Mouse (Mus musculus) midbrain, embryonic 12.5 days (tissue): Measurements from ENCODE around the gene Nav3. TPM values are rescaled to one million over a fixed set of nuclear protein-coding genes. Genes with fewer than 3 reads are reported as not detected.
"Not testable (repeated sequence)": the region's sequence is repeated elsewhere in the genome, so short reads cannot be mapped to it uniquely, and the experiment has no call there.

Experiments
- ATAC-seq: fragments of 200-750 bp; cut with Nextera tagmentation; 2 replicates; pipeline ENCODE4 v1.8.0; 2017; ENCODE audit warnings: low read depth, moderate TSS enrichment, moderate library complexity; ENCODE audit not compliant: low FRiP score
- H3K27ac ChIP-seq: fragments of 300-500 bp; sonication (generic); replicated peaks from 2 replicates; pipeline ENCODE4 v1.5.1; 2016; ENCODE audit warnings: mild to moderate bottlenecking
- H3K27me3 ChIP-seq: fragments of 300-500 bp; sonication (generic); 2 replicates; pipeline ENCODE4 v1.6.1; 2016; ENCODE audit warnings: mild to moderate bottlenecking
- H3K36me3 ChIP-seq: fragments of 300-500 bp; sonication (generic); 2 replicates; pipeline ENCODE4 v1.6.1; 2016
- H3K4me1 ChIP-seq: fragments of 300-500 bp; sonication (generic); 2 replicates; pipeline ENCODE4 v1.6.1; 2016
- H3K4me2 ChIP-seq: fragments of 300-500 bp; sonication (generic); replicated peaks from 2 replicates; pipeline ENCODE4 v1.6.1; 2016; ENCODE audit warnings: mild to moderate bottlenecking, moderate library complexity
- H3K4me3 ChIP-seq: fragments of 300-500 bp; sonication (generic); 2 replicates; pipeline ENCODE4 v1.5.1; 2016; ENCODE audit warnings: mild to moderate bottlenecking
- H3K9ac ChIP-seq: fragments of 300-500 bp; sonication (generic); replicated peaks from 2 replicates; pipeline ENCODE4 v1.6.1; 2016; ENCODE audit warnings: mild to moderate bottlenecking, moderate library complexity
- H3K9me3 ChIP-seq: fragments of 300-500 bp; sonication (generic); 2 replicates; pipeline ENCODE4 v1.6.1; 2016; ENCODE audit warnings: mild to moderate bottlenecking
- WGBS: fragments of 180-500 bp; shearing (Covaris S2); methylation state at CpG from one replicate; pipeline ENCODE4 v1.1.7; 2016; 5-methylcytosine and 5-hydroxymethylcytosine counted together
- polyA plus RNA-seq: library from polyadenylated mRNA; unstranded; fragments of >200 nt; fragmentation: Nextera tagmentation; extraction: Ambion mirVana; gene quantifications from 2 replicates; pipeline ENCODE4 v1.2.1, GENCODE M21; 2016

Nav3 gene
- polyA plus RNA-seq, 1 experiment from 2014 or later = 16.9 TPM

DNA sequence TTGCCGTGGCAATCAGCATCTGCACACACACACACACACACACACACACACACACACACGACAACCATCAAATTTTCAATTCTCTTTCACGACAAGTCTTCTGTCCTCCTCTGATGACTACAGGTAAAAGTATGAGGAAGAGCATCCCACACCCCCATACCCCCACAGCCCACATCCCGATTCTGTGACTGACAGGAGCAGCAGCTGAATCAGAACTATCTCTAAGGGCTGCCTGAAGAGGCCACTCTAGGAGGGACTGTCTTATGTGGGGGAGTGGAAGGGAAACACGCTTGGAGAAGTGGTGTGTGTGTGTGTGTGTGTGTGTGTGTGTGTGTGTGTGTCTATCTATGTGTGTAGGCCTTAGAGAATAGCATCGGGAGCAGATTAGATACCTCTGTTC, 352.7 kb downstream of the Nav3 start:
- ATAC-seq = no peak
- H3K27me3 ChIP-seq = no peaks in the 10 kb centered on the region
- H3K27ac ChIP-seq = no peak overlapping the region
- no peak overlapping the region for H3K4me3 ChIP-seq
- no peak overlapping the region for H3K4me2 ChIP-seq
- no peaks in the 10 kb centered on the region for H3K9me3 ChIP-seq
- H3K4me1 ChIP-seq = no peaks in the 10 kb centered on the region
- H3K36me3 ChIP-seq = no peaks in the 10 kb centered on the region
- H3K9ac ChIP-seq = no peak overlapping the region
- WGBS = 87% methylated on average over 6 of the region's 6 CpGs

DNA sequence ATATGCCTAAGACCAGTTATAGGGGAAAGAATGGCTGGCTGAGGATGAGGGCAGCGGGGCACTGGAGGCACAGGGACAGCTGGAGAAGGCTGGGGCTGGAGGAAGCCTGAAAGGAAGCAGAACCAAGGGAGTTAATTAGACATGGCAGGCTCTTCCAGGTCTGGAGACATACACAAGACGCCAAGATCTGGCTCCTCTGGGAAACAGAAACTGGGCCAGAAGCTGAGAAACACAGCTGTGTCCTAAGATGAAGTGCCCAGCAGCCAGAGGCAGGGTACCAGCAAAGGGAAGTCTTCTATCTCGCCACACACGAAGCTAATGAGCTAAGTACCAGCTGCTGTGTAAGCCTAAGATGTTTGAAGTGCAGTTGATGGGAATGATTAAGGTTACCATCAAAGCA, 353.8 kb downstream of the Nav3 start:
- Histone ChIP-seq H3K9ac (no peak overlapping the region), H3K4me2 (no peak overlapping the region), H3K9me3 (no peaks in the 10 kb centered on the region), H3K4me3 (no peak overlapping the region), H3K36me3 (no peaks in the 10 kb centered on the region), H3K4me1 (no peaks in the 10 kb centered on the region), H3K27ac (peak overlapping the region; percentile 21; the same call in 1 of the 2 replicates), H3K27me3 (no peaks in the 10 kb centered on the region)
- WGBS = 53% methylated on average over 4 of the region's 4 CpGs
- peak; percentile 72 for ATAC-seq

DNA sequence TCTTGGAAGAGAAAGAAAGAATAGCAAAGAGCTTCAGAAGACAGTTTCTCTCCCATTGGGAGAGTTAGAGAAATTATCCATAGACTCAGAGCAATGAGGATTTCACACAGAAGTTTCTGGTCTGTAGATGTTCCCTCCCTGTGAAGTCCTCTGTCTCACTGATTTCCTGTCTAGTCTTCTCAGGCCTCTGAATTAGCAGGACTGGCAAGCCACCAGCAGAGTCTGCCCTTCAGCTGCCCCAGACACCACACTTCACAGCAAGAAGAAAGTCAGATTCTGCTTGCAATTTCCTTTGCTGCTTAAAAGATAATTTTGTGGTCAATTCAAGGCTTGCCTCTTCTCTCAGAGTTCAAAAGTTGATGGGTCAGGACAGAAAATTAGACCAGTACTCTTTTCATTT, 361.6 kb downstream of the Nav3 start:
- no peaks in the 10 kb centered on the region for H3K27me3 ChIP-seq
- no peaks in the 10 kb centered on the region for H3K4me1 ChIP-seq
- no peak overlapping the region for H3K4me3 ChIP-seq
- no peaks in the 10 kb centered on the region for H3K9me3 ChIP-seq
- H3K9ac ChIP-seq = no peak overlapping the region
- no peak overlapping the region for H3K4me2 ChIP-seq
- ATAC-seq = no peak
- H3K36me3 ChIP-seq = no peaks in the 10 kb centered on the region
- no peak overlapping the region for H3K27ac ChIP-seq

DNA sequence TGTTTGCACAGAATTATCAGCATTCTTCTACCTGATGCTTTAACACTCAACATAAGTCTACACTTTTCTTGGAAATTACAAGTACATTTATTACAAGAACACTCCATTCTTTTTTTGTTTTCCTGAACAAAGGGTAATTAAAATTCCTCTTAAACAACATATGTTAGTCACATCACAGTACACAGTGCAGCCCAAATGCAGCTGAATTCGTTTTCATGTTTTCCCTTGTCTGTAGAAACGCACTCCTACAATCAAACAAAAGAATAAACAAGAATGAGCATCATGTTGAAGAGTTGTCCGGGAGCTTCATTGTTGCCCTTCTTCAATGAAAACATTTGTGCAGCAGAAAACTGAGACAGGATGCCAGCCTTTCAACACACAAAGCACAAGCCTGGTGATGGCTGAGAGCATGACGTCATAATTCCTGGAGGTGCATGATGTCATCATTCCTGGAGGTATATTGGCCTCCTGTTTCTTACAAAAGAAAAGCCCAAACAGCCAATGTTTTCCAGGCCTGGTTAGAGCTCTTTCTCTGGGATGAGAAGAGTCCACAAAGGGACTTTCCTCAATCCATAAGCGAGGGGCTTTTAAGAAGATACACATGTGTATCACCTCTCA, 367.5 kb downstream of the Nav3 start:
- Histone ChIP-seq H3K36me3 (no peaks in the 10 kb centered on the region), H3K9me3 (no peaks in the 10 kb centered on the region), H3K27ac (no peak overlapping the region), H3K27me3 (no peaks in the 10 kb centered on the region), H3K9ac (no peak overlapping the region), H3K4me2 (no peak overlapping the region), H3K4me1 (no peaks in the 10 kb centered on the region), H3K4me3 (no peak overlapping the region)
- no peak for ATAC-seq
- 65% methylated on average over 5 of the region's 5 CpGs for WGBS

DNA sequence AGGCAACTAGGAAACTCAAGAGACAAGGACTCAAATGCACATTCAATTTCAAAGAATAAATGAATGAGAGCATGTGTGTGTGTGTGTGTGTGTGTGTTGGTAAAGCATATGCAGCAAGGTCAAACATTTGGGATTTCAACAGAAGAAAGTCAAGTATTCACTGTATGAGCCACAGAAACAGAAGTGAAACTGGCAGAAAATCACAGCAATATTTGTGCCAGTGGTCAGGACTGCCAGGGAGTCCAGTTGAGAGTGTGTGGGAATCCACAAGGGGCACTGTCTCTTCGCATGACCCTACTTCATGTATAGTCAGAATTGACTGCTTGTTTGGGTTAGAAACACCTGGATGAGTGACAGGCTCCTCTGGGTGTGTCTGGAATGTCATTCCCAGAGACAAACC, 370.1 kb downstream of the Nav3 start:
- no peak overlapping the region for H3K9ac ChIP-seq
- H3K9me3 ChIP-seq = no peaks in the 10 kb centered on the region
- no peaks in the 10 kb centered on the region for H3K4me1 ChIP-seq
- H3K27me3 ChIP-seq = no peaks in the 10 kb centered on the region
- H3K36me3 ChIP-seq = no peaks in the 10 kb centered on the region
- 79% methylated on average over 1 of the region's 1 CpGs for WGBS
- no peak overlapping the region for H3K4me2 ChIP-seq
- H3K4me3 ChIP-seq = no peak overlapping the region
- ATAC-seq = no peak
- no peak overlapping the region for H3K27ac ChIP-seq

DNA sequence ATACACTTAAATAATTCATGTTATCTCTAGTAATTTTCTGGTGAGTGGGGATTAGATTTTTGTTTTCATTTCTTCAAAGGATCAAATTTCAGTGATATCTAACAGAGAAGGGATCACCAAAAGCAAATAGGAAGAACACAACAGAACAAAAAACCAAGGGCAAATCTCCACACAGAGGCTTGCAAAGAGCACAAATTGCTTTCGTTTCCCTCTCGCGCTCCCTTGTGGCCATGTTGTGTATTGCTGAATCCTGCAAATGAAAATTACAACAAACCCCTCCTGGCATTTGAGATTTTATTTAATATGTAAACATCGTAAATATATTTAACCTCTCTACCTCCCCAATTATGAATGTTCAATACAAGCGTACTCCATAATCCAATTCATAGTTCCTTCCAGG, 370.8 kb downstream of the Nav3 start:
- H3K4me3 ChIP-seq = no peak overlapping the region
- H3K27ac ChIP-seq = no peak overlapping the region
- H3K4me2 ChIP-seq = no peak overlapping the region
- ATAC-seq = 0 out of 2 replicates have a peak, but pooled peaks have one; percentile 39
- no peak overlapping the region for H3K9ac ChIP-seq
- H3K4me1 ChIP-seq = no peaks in the 10 kb centered on the region
- H3K27me3 ChIP-seq = no peaks in the 10 kb centered on the region
- H3K36me3 ChIP-seq = no peaks in the 10 kb centered on the region
- no peaks in the 10 kb centered on the region for H3K9me3 ChIP-seq
- 8% methylated on average over 5 of the region's 5 CpGs for WGBS

DNA sequence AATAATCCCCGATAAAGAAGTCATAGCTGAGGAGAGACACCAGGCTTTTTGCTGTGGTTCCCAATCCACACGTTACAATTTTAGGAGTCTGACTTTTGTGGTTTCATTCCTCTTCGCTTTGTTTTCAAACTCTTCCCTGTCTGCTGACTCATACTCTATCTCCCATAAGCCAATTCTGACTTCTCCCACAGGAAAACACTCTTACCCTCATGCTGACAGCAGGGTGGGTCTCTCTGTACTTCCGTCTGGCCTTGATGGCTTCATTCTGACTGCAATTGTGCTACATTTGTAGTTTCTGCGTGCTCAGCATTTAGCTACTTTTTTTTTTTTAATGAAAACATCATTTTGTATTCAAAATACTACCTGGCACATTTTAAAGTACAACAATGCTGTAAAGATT, 379.4 kb downstream of the Nav3 start:
- H3K27me3 ChIP-seq = no peaks in the 10 kb centered on the region
- H3K4me3 ChIP-seq = no peak overlapping the region
- H3K9me3 ChIP-seq = no peaks in the 10 kb centered on the region
- no peaks in the 10 kb centered on the region for H3K36me3 ChIP-seq
- H3K27ac ChIP-seq = no peak overlapping the region
- no peaks in the 10 kb centered on the region for H3K4me1 ChIP-seq
- no peak overlapping the region for H3K4me2 ChIP-seq
- no peak overlapping the region for H3K9ac ChIP-seq
- ATAC-seq = no peak
- WGBS = 82% methylated on average over 5 of the region's 5 CpGs

DNA sequence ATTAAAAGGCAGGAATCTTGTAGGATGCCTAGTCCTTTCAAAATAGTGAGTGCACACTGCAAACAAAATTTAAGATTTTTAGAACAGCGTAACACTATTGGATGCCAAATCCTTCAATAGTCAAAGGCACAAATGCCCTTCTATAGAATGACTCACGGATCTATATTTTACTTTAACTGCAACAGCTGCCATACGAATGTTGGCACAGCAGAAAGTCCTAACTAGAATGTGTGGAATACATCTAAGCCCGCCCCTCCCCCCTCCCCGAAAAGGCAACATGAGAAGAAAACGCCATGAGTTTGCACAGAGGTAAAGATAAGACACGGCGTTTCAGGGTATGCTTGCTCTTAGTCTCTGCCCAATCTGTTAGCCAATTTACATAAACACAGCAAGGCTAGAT, 383.6 kb downstream of the Nav3 start:
- H3K9me3 ChIP-seq = no peaks in the 10 kb centered on the region
- H3K27ac ChIP-seq = no peak overlapping the region
- H3K36me3 ChIP-seq = no peaks in the 10 kb centered on the region
- no peak for ATAC-seq
- no peaks in the 10 kb centered on the region for H3K4me1 ChIP-seq
- H3K27me3 ChIP-seq = no peaks in the 10 kb centered on the region
- 87% methylated on average over 8 of the region's 8 CpGs for WGBS
- no peak overlapping the region for H3K4me2 ChIP-seq
- no peak overlapping the region for H3K4me3 ChIP-seq
- H3K9ac ChIP-seq = no peak overlapping the region

DNA sequence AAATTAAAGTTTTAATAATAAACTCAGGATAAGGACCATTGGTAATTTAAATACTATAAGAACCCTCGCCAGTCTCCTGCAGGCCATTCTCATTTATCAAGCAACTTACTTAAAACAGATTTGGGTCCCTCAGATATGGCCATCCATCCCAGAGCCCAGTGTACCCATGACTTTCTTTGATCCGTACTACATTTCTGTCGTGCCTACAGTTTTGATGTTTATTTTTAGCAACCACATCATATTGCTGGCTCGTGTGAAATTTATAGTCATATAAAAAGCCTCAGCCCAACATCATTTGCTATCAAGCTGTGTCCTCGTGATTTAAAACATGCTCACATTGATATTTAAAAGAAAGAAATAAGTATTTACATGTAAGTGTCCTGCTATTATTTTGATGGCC, 394.8 kb downstream of the Nav3 start:
- no peaks in the 10 kb centered on the region for H3K4me1 ChIP-seq
- no peak overlapping the region for H3K4me2 ChIP-seq
- ATAC-seq = no peak
- no peaks in the 10 kb centered on the region for H3K9me3 ChIP-seq
- no peak overlapping the region for H3K4me3 ChIP-seq
- no peak overlapping the region for H3K27ac ChIP-seq
- WGBS = 87% methylated on average over 5 of the region's 5 CpGs
- H3K27me3 ChIP-seq = no peaks in the 10 kb centered on the region
- H3K9ac ChIP-seq = no peak overlapping the region
- H3K36me3 ChIP-seq = no peaks in the 10 kb centered on the region

DNA sequence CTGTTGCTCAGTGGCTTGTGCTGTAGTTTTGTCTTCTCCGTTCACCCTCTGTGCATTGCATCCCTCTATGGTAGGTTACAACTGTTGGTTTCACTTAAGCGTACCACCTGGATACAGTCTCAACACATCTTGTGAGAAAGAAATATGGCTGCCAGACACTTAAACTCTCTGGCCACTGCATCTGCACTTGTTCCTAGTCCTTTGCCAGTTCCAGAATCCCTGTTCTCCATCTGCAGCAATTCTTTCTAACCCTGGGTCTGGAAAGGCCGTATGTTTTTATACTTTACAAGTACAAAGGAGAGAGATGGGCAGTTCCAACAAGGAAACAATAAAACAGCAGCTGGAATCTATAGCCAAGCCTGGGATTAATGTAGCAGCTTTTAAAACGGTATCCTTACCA, 418.5 kb downstream of the Nav3 start:
- Histone ChIP-seq H3K9me3 (no peaks in the 10 kb centered on the region), H3K4me2 (no peak overlapping the region), H3K27ac (no peak overlapping the region), H3K4me1 (no peaks in the 10 kb centered on the region), H3K9ac (no peak overlapping the region), H3K4me3 (no peak overlapping the region), H3K27me3 (no peaks in the 10 kb centered on the region), H3K36me3 (no peaks in the 10 kb centered on the region)
- no peak for ATAC-seq
- WGBS = 82% methylated on average over 4 of the region's 4 CpGs

DNA sequence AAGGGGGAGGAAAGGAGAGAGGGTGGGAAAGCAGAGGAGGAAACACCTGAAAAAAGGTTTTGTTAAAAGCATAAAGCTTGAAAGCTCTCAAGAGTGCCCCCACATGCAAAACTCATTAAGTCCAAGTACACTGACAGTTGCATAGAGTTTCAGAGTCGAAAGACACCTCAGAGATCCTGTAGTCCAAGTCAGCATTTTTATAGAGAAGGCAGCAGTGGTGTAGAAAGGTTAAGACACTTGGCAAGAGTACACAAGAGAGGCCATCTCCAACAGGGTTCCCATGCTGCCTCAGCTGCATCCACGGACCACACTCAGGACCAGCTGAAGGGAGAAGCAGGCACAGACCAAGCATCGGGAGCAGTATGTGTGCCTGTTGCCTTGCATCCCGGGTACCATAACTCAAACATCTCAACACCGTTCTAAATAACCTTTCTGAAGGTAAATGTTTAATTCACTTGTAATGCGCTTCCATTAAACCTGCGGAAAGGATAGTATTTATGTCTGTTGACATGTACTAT, 421.4 kb downstream of the Nav3 start:
- Histone ChIP-seq H3K27me3 (no peaks in the 10 kb centered on the region), H3K9me3 (no peaks in the 10 kb centered on the region), H3K4me2 (no peak overlapping the region), H3K4me3 (no peak overlapping the region), H3K36me3 (no peaks in the 10 kb centered on the region), H3K9ac (no peak overlapping the region), H3K4me1 (no peaks in the 10 kb centered on the region), H3K27ac (no peak overlapping the region)
- no peak for ATAC-seq
- 92% methylated on average over 7 of the region's 7 CpGs for WGBS

DNA sequence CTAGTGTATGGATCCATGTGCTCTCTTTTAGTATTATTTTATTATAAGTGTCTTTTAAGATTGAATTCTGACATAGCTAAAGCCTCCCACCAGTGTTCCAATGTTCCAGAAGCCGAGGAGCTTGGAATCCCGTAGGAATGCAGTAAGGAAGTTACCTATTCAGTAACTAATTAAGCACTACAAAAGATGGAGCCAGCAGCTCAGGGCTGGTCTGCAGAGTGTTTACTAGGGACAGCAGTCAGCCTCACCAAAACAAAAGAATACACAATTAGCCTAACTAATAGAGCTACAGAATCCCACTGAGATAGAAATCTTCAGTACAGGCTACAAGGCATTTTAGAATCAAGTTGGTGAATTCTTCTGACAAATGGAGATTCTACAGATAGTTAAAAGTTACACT, 431.1 kb downstream of the Nav3 start:
- 53% methylated on average over 2 of the region's 2 CpGs for WGBS
- not testable (repeated sequence) for H3K4me2 ChIP-seq, H3K9ac ChIP-seq, ATAC-seq, H3K27me3 ChIP-seq, H3K4me1 ChIP-seq, H3K4me3 ChIP-seq, H3K9me3 ChIP-seq, H3K36me3 ChIP-seq, H3K27ac ChIP-seq

DNA sequence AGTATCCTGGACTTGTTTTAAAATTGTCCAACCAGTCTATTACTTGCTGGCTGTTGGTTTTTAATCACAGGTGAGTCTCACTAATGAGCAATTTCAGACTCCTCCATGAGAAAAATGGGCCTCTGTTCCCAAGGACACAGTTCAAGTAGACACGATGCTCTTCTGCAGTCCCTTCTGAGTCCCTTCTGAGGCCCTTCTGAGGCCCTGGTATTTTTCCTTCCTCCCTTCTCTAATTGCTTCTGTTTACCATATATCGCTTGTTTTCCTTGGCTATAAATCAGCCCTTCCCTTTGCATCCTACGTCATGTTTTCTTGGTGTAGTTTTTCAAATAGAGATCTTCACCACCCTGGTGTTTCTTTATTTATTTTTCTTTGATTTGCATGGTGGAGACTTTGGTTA, 433.9 kb downstream of the Nav3 start:
- Histone ChIP-seq H3K4me3 (no peak overlapping the region), H3K4me2 (no peak overlapping the region), H3K9ac (no peak overlapping the region), H3K27ac (no peak overlapping the region), H3K9me3 (no peaks in the 10 kb centered on the region), H3K4me1 (no peaks in the 10 kb centered on the region), H3K27me3 (no peaks in the 10 kb centered on the region), H3K36me3 (no peaks in the 10 kb centered on the region)
- ATAC-seq = no peak
- WGBS = 87% methylated on average over 3 of the region's 3 CpGs
